Mouse (Mus musculus) heart, adult 9 months (tissue): ENCODE data around the gene Kif1b.
"Not testable (repeated sequence)": the region's sequence is repeated elsewhere in the genome, so short reads cannot be mapped to it uniquely, and the experiment has no call there.

Source experiments
- DNase-seq, 2 experiments: peaks; one replicate each; pipeline ENCODE4 v3.0.0; 2022; ENCODE audit warnings: low spot score in 2 of 2

Gene Kif1b

GRCm38 (mm10) chr4:149270541-149270940 lies 37.0 kb downstream of the Kif1b start:
- DNase-seq: no peak

- DNase-seq: no peak
Measured at GRCm38 (mm10) chr4:149269026-149269425, 38.5 kb downstream of the Kif1b start.

- DNase-seq: no peak
Measured at GRCm38 (mm10) chr4:149264895-149265294, 42.6 kb downstream of the Kif1b start.

GRCm38 (mm10) chr4:149263218-149263617 lies 44.3 kb downstream of the Kif1b start:
- DNase-seq: no peak

- DNase-seq: no peak
Measured at GRCm38 (mm10) chr4:149261466-149261865, 46.0 kb downstream of the Kif1b start.

- no peak for DNase-seq
Measured at GRCm38 (mm10) chr4:149260911-149261310, 46.6 kb downstream of the Kif1b start.

GRCm38 (mm10) chr4:149259391-149260094 lies 48.0 kb downstream of the Kif1b start:
- DNase-seq: no peak

GRCm38 (mm10) chr4:149258926-149259325 lies 48.6 kb downstream of the Kif1b start:
- DNase-seq: no peak

- no peak for DNase-seq
Measured at GRCm38 (mm10) chr4:149256511-149257300, 50.8 kb downstream of the Kif1b start.

- DNase-seq: peak in 1 of 2 experiments; percentile 15
Measured at GRCm38 (mm10) chr4:149255277-149256270, 51.9 kb downstream of the Kif1b start.

GRCm38 (mm10) chr4:149254827-149255226 lies 52.7 kb downstream of the Kif1b start:
- DNase-seq: no peak

GRCm38 (mm10) chr4:149249311-149249710 lies 58.2 kb downstream of the Kif1b start:
- no peak for DNase-seq

GRCm38 (mm10) chr4:149247772-149248171 lies 59.7 kb downstream of the Kif1b start:
- DNase-seq: no peak

GRCm38 (mm10) chr4:149247156-149247633 lies 60.3 kb downstream of the Kif1b start:
- no peak for DNase-seq

- no peak for DNase-seq
Measured at GRCm38 (mm10) chr4:149246578-149247155, 60.8 kb downstream of the Kif1b start.

- DNase-seq: peak; percentile 20 to 32
Measured at GRCm38 (mm10) chr4:149237011-149237410, 70.5 kb downstream of the Kif1b start.

- peak; percentile 58 to 81 for DNase-seq
Measured at GRCm38 (mm10) chr4:149233938-149234337, 73.6 kb downstream of the Kif1b start.

- DNase-seq: not testable (repeated sequence)
Measured at GRCm38 (mm10) chr4:149228682-149229081, 78.8 kb downstream of the Kif1b start.

GRCm38 (mm10) chr4:149228256-149228655 lies 79.2 kb downstream of the Kif1b start:
- no peak for DNase-seq

- DNase-seq: no peak
Measured at GRCm38 (mm10) chr4:149226311-149226710, 81.2 kb downstream of the Kif1b start.

- DNase-seq: no peak
Measured at GRCm38 (mm10) chr4:149223453-149223852, 84.0 kb downstream of the Kif1b start.
